Mouse (Mus musculus) C2C12 (cell line): Measurements from ENCODE around the gene Lrp1. TPM values are rescaled to one million over a fixed set of nuclear protein-coding genes. Genes with fewer than 3 reads are reported as not detected.

Source experiments
- H3K27me3 ChIP-seq: one replicate; pipeline ENCODE4 v1.6.1; 2011; ENCODE audit not compliant: control insufficient read depth, insufficient read depth, insufficient read length
- H3K36me3 ChIP-seq: one replicate; pipeline ENCODE4 v1.6.1; 2011; ENCODE audit not compliant: control insufficient read depth, insufficient read depth
- H3K4me3 ChIP-seq: one replicate; pipeline ENCODE4 v1.5.1; 2011; ENCODE audit warnings: mild to moderate bottlenecking, control low read depth; ENCODE audit not compliant: poor library complexity, insufficient read depth, severe bottlenecking
- H3K79me2 ChIP-seq: one replicate; pipeline ENCODE4 v1.6.1; 2011; ENCODE audit not compliant: control insufficient read depth, insufficient read depth
- H3K79me3 ChIP-seq: one replicate; pipeline ENCODE4 v1.6.1; 2011; ENCODE audit warnings: low read depth, control low read depth
- H3ac ChIP-seq: one replicate; pipeline ENCODE3; 2011; ENCODE audit warnings: low read depth; ENCODE audit not compliant: control insufficient read depth, insufficient read length
- CEBPB ChIP-seq: IDR thresholded peaks from one replicate; pipeline ENCODE4 v1.6.1; 2011; ENCODE audit warnings: low read depth, mild to moderate bottlenecking, control low read depth, moderate library complexity
- CTCF ChIP-seq: IDR thresholded peaks from one replicate; pipeline ENCODE4 v1.5.1; 2011; ENCODE audit not compliant: control insufficient read depth, insufficient read depth, insufficient read length
- FOSL1 ChIP-seq: IDR thresholded peaks from one replicate; pipeline ENCODE4 v1.8.0; 2011; ENCODE audit warnings: mild to moderate bottlenecking, low read length; ENCODE audit not compliant: poor library complexity, insufficient read depth, severe bottlenecking
- MAX ChIP-seq: IDR thresholded peaks from one replicate; pipeline ENCODE4 v1.6.1; 2011; ENCODE audit warnings: mild to moderate bottlenecking, control low read depth
- MYOD1 ChIP-seq: IDR thresholded peaks from one replicate; pipeline ENCODE4 v1.6.1; 2011; ENCODE audit warnings: low read depth; ENCODE audit not compliant: control insufficient read depth, insufficient read length
- MYOG ChIP-seq: IDR thresholded peaks from one replicate; pipeline ENCODE4 v1.6.1; 2011; ENCODE audit not compliant: control insufficient read depth, insufficient read length; ENCODE audit errors: extremely low read depth
- USF1 ChIP-seq: IDR thresholded peaks from one replicate; pipeline ENCODE4 v1.6.1; 2011; ENCODE audit warnings: low read depth, mild to moderate bottlenecking, control low read depth, moderate library complexity
- polyA plus RNA-seq: library from polyadenylated mRNA; unstranded; fragments of >200 nt; fragmentation: generic; extraction: Trizol; gene quantifications from one replicate; pipeline ENCODE4 v1.2.1, GENCODE M21; 2012; ENCODE audit warnings: missing spikeins

Lrp1 gene
- polyA plus RNA-seq, 1 experiment = 190 TPM

DNA sequence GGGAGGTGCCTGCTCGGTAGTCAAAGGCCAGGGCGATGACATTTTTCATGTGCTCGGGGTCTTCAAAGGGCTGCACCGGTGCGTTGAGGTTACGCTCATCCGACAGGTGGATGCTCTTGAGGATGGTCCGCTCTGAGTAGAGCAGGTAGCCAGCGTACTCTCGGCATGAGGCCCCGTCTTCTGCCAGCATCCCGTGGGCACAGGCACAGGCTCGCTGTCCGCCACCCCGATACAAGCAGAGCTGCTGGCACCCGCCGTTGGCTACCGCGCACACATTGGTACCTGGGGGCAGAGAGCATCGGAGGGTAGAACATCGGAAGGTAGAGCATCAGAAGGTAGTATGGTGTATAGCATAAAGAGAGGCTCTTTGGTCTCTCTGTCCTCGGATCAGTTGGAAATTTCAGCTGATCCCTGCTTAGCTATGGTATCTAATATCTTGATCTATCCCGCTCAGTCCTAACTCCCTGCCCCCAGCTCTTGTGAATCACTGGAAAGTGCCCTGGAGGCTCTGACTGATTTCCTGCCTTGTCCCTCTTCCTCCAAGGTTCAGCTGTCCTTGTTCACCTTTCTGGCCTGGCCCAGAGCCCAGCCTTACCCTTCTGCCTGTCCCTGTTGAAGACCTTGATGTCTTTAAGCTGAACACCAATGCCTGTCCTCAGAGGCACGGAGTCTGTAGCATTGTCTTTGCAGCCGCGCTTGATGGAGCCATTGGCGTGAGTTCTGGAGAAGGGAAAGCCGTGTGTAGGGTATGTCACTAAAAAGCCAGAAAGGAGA is 54.2 kb downstream of the Lrp1 start:
- H3K36me3 ChIP-seq = peaks cover 93% of the 10 kb centered on the region

DNA sequence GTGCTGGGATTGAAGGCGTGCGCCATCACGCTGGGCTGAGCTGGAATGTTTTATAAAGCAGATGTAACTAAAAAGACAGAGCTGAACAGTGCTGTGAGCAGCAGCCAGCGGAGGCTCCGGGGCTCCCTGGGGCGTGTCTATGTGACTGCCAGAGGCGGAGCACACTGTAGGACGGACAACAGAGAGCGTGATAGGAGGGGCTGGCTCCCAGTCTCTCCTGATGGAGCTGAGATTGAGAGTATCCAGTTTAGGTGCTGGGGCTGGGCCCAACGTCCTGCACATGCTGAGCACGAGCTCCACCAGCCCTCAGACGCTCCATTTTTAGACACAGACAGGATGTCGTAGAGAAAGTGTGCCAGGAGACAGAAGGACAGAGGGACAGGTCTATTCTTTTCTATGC is 56.6 kb downstream of the Lrp1 start:
- Histone ChIP-seq H3ac (no peak overlapping the region), H3K36me3 (peaks cover 92% of the 10 kb centered on the region), H3K79me3 (peaks cover 2% of the 10 kb centered on the region), H3K27me3 (no peaks in the 10 kb centered on the region), H3K79me2 (no peaks in the 10 kb centered on the region), H3K4me3 (no peak overlapping the region)
- TF ChIP-seq MAX (no peak), MYOG (no peak), CEBPB (no peak), MYOD1 (no peak), CTCF (no peak), FOSL1 (no peak), USF1 (no peak)

More for the DNA sequence above, 54.2 kb downstream of the Lrp1 start:
- peaks cover under 1% of the 10 kb centered on the region for H3K79me3 ChIP-seq
- no peak overlapping the region for H3K4me3 ChIP-seq
- H3K79me2 ChIP-seq = no peaks in the 10 kb centered on the region
- H3K27me3 ChIP-seq = no peaks in the 10 kb centered on the region
- TF ChIP-seq MAX (no peak), MYOG (no peak), USF1 (no peak), CEBPB (no peak), CTCF (no peak), FOSL1 (no peak), MYOD1 (no peak)
- no peak overlapping the region for H3ac ChIP-seq

DNA sequence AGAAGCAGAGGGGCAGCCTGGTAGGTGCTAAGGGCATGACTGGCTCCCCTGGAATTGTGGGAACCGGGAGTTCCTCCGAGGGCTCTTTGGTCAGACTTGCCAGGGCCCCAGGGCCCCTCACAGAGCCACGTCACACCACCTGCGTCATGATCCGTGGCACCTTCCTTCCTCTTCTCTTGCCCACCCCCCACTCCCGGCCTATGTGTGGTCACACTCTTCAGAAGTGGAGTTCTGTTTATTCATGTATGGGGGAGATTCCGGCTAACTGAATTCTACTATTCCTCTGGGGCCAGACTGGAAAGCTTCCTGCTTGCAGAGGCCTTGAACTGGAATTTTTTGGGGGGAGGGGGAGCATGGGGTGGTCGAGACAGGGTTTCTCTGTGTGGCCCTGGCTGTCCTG is 57.1 kb downstream of the Lrp1 start:
- peaks cover 2% of the 10 kb centered on the region for H3K79me3 ChIP-seq
- no peaks in the 10 kb centered on the region for H3K27me3 ChIP-seq
- no peak overlapping the region for H3ac ChIP-seq
- no peak overlapping the region for H3K4me3 ChIP-seq
- TF ChIP-seq CTCF (no peak), MYOD1 (no peak), FOSL1 (no peak), MAX (no peak), USF1 (no peak), CEBPB (no peak), MYOG (no peak)
- H3K36me3 ChIP-seq = peaks cover 92% of the 10 kb centered on the region
- H3K79me2 ChIP-seq = no peaks in the 10 kb centered on the region

DNA sequence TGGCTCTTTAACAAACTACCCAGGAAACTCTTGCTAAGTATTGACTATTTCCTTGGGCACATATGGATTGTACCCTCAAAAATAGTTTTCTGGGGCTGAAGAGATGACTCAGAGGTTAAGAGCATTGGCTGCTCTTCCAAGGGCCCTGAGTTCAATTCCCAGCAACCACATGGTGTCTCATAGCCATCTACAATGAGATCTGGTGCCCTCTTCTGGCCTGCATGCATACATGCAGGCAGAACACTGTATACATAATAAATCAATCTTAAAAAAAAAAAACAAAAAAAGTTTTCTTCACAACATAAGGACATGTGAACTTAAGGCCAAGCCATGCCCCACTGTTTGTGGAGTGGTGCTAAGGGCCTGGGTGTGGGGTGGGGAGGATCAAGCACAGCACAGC is 59.8 kb downstream of the Lrp1 start:
- peaks cover 91% of the 10 kb centered on the region for H3K36me3 ChIP-seq
- no peaks in the 10 kb centered on the region for H3K27me3 ChIP-seq
- H3K79me2 ChIP-seq = no peaks in the 10 kb centered on the region
- peaks cover 2% of the 10 kb centered on the region for H3K79me3 ChIP-seq
- no peak overlapping the region for H3K4me3 ChIP-seq
- no peak overlapping the region for H3ac ChIP-seq
- TF ChIP-seq MAX (no peak), CTCF (no peak), MYOG (no peak), CEBPB (no peak), USF1 (no peak), MYOD1 (no peak), FOSL1 (no peak)

DNA sequence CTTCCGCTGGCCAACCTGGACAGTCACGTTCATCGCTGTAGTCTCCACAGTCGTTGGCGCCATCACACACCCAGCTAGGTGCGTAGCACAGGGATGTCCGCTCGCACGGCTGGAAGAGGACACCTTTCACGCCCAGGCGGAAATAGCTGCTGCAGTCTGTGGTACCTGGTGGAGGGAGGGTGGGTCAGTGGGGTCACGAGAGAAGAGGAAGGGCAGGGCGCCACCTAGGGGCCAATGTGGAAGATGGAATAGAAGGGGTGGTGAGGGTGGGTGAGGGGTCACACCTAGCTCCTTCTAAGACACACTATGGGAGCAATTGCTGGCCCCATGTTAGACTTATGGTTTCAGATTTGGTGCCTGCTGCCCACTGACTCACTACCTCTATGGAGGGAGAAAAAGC is 63.6 kb downstream of the Lrp1 start:
- no peak overlapping the region for H3K4me3 ChIP-seq
- H3K27me3 ChIP-seq = no peaks in the 10 kb centered on the region
- H3K36me3 ChIP-seq = peaks cover 94% of the 10 kb centered on the region
- H3K79me2 ChIP-seq = no peaks in the 10 kb centered on the region
- TF ChIP-seq USF1 (no peak), CEBPB (no peak), CTCF (no peak), MYOD1 (no peak), FOSL1 (no peak), MYOG (no peak), MAX (no peak)
- H3ac ChIP-seq = no peak overlapping the region
- H3K79me3 ChIP-seq = peaks cover 2% of the 10 kb centered on the region
